Mouse (Mus musculus) megakaryocyte, embryonic 14.5 days (primary cell): ENCODE results near the gene Rora.

Source experiments
- FLI1 ChIP-seq: IDR thresholded peaks from 2 replicates; pipeline ENCODE4 v1.6.1; 2012; ENCODE audit warnings: low read length, inconsistent platforms, mixed read lengths
- GATA1 ChIP-seq: IDR thresholded peaks from 3 replicates; pipeline ENCODE4 v1.6.1; 2012; ENCODE audit warnings: mixed read lengths, low read length, inconsistent platforms, borderline replicate concordance

- TF ChIP-seq GATA1 (no peak), FLI1 (no peak)
These were observed 252.8 kb downstream of the Rora start for GRCm38 (mm10) chr9:68906361-68906883.
